Mouse (Mus musculus) forebrain, postnatal 0 days (tissue): ENCODE results near the gene Wdr45b. TPM values are rescaled to one million over a fixed set of nuclear protein-coding genes. Genes with fewer than 3 reads are reported as not detected.

Source experiments
- ATAC-seq: fragments of 200-750 bp; cut with Nextera tagmentation; 2 replicates; pipeline ENCODE4 v1.8.0; 2017; ENCODE audit warnings: mild to moderate bottlenecking, moderate library complexity
- DNase-seq: peaks from one replicate; pipeline ENCODE4 v3.0.0-alpha.2; 2015
- H3K27ac ChIP-seq: fragments of 300-500 bp; sonication (generic); 2 replicates; pipeline ENCODE4 v1.5.1; 2014; ENCODE audit warnings: low read depth, mild to moderate bottlenecking, antibody characterized with exemption, low read length, moderate library complexity, mixed read lengths
- H3K27me3 ChIP-seq: fragments of 300-500 bp; sonication (generic); 2 replicates; pipeline ENCODE4 v1.6.1; 2014; ENCODE audit warnings: mild to moderate bottlenecking, low read length, mixed read lengths; ENCODE audit not compliant: insufficient read depth
- H3K36me3 ChIP-seq: fragments of 300-500 bp; sonication (generic); 2 replicates; pipeline ENCODE4 v1.6.1; 2014; ENCODE audit warnings: mild to moderate bottlenecking, moderate library complexity; ENCODE audit not compliant: insufficient read depth
- H3K4me1 ChIP-seq: fragments of 300-500 bp; sonication (generic); 2 replicates; pipeline ENCODE4 v1.6.1; 2014; ENCODE audit warnings: antibody characterized with exemption; ENCODE audit not compliant: insufficient read depth
- H3K4me2 ChIP-seq: fragments of 300-500 bp; sonication (generic); 2 replicates; pipeline ENCODE4 v1.6.1; 2014; ENCODE audit warnings: low read depth, mild to moderate bottlenecking, moderate library complexity
- H3K4me3 ChIP-seq: fragments of 300-500 bp; sonication (generic); 2 replicates; pipeline ENCODE4 v1.5.1; 2014; ENCODE audit warnings: low read depth, low read length, mixed read lengths
- H3K9ac ChIP-seq: fragments of 300-500 bp; sonication (generic); 2 replicates; pipeline ENCODE4 v1.6.1; 2014; ENCODE audit warnings: mild to moderate bottlenecking
- H3K9me3 ChIP-seq: fragments of 300-500 bp; sonication (generic); 2 replicates; pipeline ENCODE4 v1.6.1; 2016; ENCODE audit warnings: low read length
- CTCF ChIP-seq: sonication (generic); IDR thresholded peaks from 2 replicates; pipeline ENCODE4 v1.5.1; 2016; ENCODE audit warnings: antibody characterized with exemption, control low read depth, low read depth
- WGBS: fragments of 180-500 bp; shearing (Covaris S2); extraction: QIAGEN DNeasy Blood & Tissue Kit; methylation state at CpG from one replicate; pipeline ENCODE4 v1.1.7; 2014; 5-methylcytosine and 5-hydroxymethylcytosine counted together
- microRNA-seq, 2 experiments: library from miRNA; unstranded; fragments of <30 nt; microRNA quantifications; one replicate each; pipeline ENCODE4; 2016
- polyA plus RNA-seq: library from polyadenylated mRNA; unstranded; fragments of >200 nt; fragmentation: Nextera tagmentation; extraction: Ambion mirVana; gene quantifications from 2 replicates; pipeline ENCODE4 v1.2.1, GENCODE M21; 2015
- total RNA-seq: library from RNA; depleted of rRNA; stranded (reverse); fragments of >200 nt; gene quantifications from 2 replicates; pipeline ENCODE4 v1.2.3, GENCODE M21; 2014; rRNA removed

The Wdr45b gene
- total and polyA plus RNA-seq, 2 experiments from 2014 or later: 71.6 to 92.6 TPM

GRCm38 (mm10) chr11:121289859-121290258 lies 64.4 kb downstream of the Wdr45b start:
- ATAC-seq (no peak), DNase-seq (peak; percentile 6)
- peak; percentile 31 for TF ChIP-seq CTCF
- Histone ChIP-seq H3K27ac (no peak overlapping the region), H3K27me3 (no peaks in the 10 kb centered on the region), H3K4me3 (no peak overlapping the region), H3K4me2 (no peak overlapping the region), H3K4me1 (no peaks in the 10 kb centered on the region), H3K36me3 (peaks cover 65% of the 10 kb centered on the region), H3K9me3 (no peaks in the 10 kb centered on the region), H3K9ac (no peak overlapping the region)
- 93% methylated on average over 3 of the region's 3 CpGs for WGBS

DNA sequence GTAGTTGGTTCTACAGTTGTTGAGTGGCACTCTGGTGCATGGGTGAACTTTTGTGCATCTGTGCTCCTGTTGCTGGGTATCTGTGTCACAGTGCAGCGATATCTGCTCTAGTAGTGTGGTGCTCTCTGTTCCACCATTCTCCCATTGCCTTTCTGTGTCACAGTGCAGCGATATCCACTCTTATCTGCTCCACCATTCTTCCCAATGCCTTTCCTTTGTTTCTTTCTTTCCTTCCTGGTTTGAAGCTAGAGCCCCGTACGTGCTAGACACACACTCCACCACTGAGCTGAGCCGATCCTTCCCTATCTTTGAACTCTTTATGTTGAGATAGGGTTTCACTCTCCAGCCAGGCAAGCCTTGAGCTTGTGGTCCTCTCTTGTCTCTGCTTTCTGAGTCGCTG lies 71.3 kb downstream of the Wdr45b start:
- no peak for TF ChIP-seq CTCF
- DNase-seq (no peak), ATAC-seq (no peak)
- H3K4me1 ChIP-seq: no peaks in the 10 kb centered on the region
- peaks cover 18% of the 10 kb centered on the region for H3K36me3 ChIP-seq
- H3K4me3 ChIP-seq: no peak overlapping the region
- H3K4me2 ChIP-seq: no peak overlapping the region
- no peak overlapping the region for H3K27ac ChIP-seq
- no peaks in the 10 kb centered on the region for H3K27me3 ChIP-seq
- 75% methylated on average over 6 of the region's 6 CpGs for WGBS
- no peak overlapping the region for H3K9ac ChIP-seq
- H3K9me3 ChIP-seq: no peaks in the 10 kb centered on the region

DNA sequence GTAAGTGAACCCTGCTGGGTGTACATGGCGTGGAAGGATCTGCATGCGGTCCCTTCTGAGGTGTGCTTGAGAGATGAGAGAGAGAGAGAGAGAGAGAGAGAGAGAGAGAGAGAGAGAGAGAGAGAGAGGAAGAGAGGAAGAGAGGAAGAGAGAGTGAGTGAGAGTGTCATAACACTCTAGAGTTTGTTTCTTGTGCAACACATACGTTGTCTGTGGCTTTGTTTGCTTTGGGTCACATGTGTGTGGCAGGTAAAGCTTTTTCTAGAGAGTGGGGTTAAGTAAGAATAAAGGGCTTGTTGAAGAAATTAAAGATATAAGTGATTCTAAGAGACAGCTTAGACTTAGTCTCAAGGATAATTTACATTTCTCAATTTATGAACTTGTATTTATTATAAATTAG lies 76.2 kb downstream of the Wdr45b start:
- H3K4me2 ChIP-seq: no peak overlapping the region
- no peak for TF ChIP-seq CTCF
- H3K9ac ChIP-seq: no peak overlapping the region
- H3K4me3 ChIP-seq: no peak overlapping the region
- no peaks in the 10 kb centered on the region for H3K4me1 ChIP-seq
- WGBS: 88% methylated on average over 3 of the region's 3 CpGs
- H3K9me3 ChIP-seq: no peaks in the 10 kb centered on the region
- no peaks in the 10 kb centered on the region for H3K27me3 ChIP-seq
- DNase-seq (no peak), ATAC-seq (no peak)
- H3K27ac ChIP-seq: no peak overlapping the region
- H3K36me3 ChIP-seq: 0 out of 2 replicates have a peak, but pooled peaks cover 5% of the 10 kb centered on the region

DNA sequence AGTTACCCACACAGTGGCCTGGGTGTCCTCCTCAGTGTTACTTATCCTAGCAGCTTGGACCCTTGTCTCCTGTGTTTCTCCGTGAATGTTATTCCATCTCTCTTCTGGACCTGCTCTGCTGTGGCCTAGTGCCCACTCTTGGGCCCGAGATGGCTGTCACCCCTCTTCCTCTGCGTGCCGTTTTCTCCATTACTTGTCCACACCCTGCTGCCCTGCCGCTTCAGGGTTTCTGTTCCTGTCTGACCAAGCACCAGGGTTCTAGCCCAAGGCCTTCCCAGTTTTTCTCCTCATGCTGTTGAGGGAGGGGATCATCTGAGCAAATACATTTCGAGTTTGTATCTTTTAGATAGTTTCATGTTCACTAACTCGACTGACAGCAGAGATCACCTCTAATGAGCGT lies 76.7 kb downstream of the Wdr45b start:
- 90% methylated on average over 8 of the region's 8 CpGs for WGBS
- no peak overlapping the region for H3K27ac ChIP-seq
- TF ChIP-seq CTCF: no peak
- no peaks in the 10 kb centered on the region for H3K9me3 ChIP-seq
- 0 out of 2 replicates have a peak, but pooled peaks cover 5% of the 10 kb centered on the region for H3K36me3 ChIP-seq
- DNase-seq (no peak), ATAC-seq (no peak)
- no peak overlapping the region for H3K4me2 ChIP-seq
- H3K27me3 ChIP-seq: no peaks in the 10 kb centered on the region
- H3K4me3 ChIP-seq: no peak overlapping the region
- no peaks in the 10 kb centered on the region for H3K4me1 ChIP-seq
- H3K9ac ChIP-seq: no peak overlapping the region

Small RNAs within 50 kb of the gene (microRNA-seq; reads per million reads assigned to microRNA genes)
- gene Mir7236: 0.39 to 0.49 reads per million in 2 experiments

Other genes with a start within 250 kb of the Wdr45b start
- gene Tex19.2, start 235.8 kb downstream of the Wdr45b start, total RNA-seq: not detected in 2 replicates
- not detected in 2 replicates for gene Tex19.2, start 235.8 kb downstream of the Wdr45b start, polyA plus RNA-seq
- gene Tex19.1, start 208.3 kb downstream of the Wdr45b start, total RNA-seq: not detected in 2 replicates
- gene Tex19.1, start 208.3 kb downstream of the Wdr45b start, polyA plus RNA-seq: not detected in 2 replicates
- 0.33 and 1.1 TPM in 2 replicates for gene Uts2r, start 194.2 kb downstream of the Wdr45b start, total RNA-seq
- 0.43 and 0.77 TPM in 2 replicates for gene Uts2r, start 194.2 kb downstream of the Wdr45b start, polyA plus RNA-seq
- gene Hexdc, start 150.0 kb downstream of the Wdr45b start, total RNA-seq: 64.9 and 77.0 TPM in 2 replicates
- gene Hexdc, start 150.0 kb downstream of the Wdr45b start, polyA plus RNA-seq: 19.8 and 24.1 TPM in 2 replicates
- gene Ogfod3, start 149.7 kb downstream of the Wdr45b start, total RNA-seq: 7.1 and 9.0 TPM in 2 replicates
- 16.8 and 21.4 TPM in 2 replicates for gene Ogfod3, start 149.7 kb downstream of the Wdr45b start, polyA plus RNA-seq
- 28.0 and 29.1 TPM in 2 replicates for gene Cybc1, start 125.1 kb downstream of the Wdr45b start, total RNA-seq
- 19.7 TPM in 2 replicates for gene Cybc1, start 125.1 kb downstream of the Wdr45b start, polyA plus RNA-seq
- gene Narf, start 117.2 kb downstream of the Wdr45b start, total RNA-seq: 73.1 and 135 TPM in 2 replicates
- 39.0 and 42.9 TPM in 2 replicates for gene Narf, start 117.2 kb downstream of the Wdr45b start, polyA plus RNA-seq
- 62.9 and 73.1 TPM in 2 replicates for gene Foxk2, start 94.5 kb downstream of the Wdr45b start, total RNA-seq
- gene Foxk2, start 94.5 kb downstream of the Wdr45b start, polyA plus RNA-seq: 14.2 and 16.5 TPM in 2 replicates
- 19.5 and 19.7 TPM in 2 replicates for gene Rab40b, start 33.8 kb upstream of the Wdr45b start, total RNA-seq
- 16.4 and 22.3 TPM in 2 replicates for gene Rab40b, start 33.8 kb upstream of the Wdr45b start, polyA plus RNA-seq
- gene Fn3krp, start 67.0 kb upstream of the Wdr45b start, total RNA-seq: 19.0 and 19.7 TPM in 2 replicates
- 7.0 and 8.2 TPM in 2 replicates for gene Fn3krp, start 67.0 kb upstream of the Wdr45b start, polyA plus RNA-seq
- 2.9 and 3.3 TPM in 2 replicates for gene Fn3k, start 80.5 kb upstream of the Wdr45b start, total RNA-seq
- 2.8 and 3.1 TPM in 2 replicates for gene Fn3k, start 80.5 kb upstream of the Wdr45b start, polyA plus RNA-seq
- 75.3 and 90.8 TPM in 2 replicates for gene Tbcd, start 97.5 kb upstream of the Wdr45b start, total RNA-seq
- gene Tbcd, start 97.5 kb upstream of the Wdr45b start, polyA plus RNA-seq: 49.3 and 56.5 TPM in 2 replicates
- 0.08 and 0.14 TPM in 2 replicates for gene Zfp750, start 164.9 kb upstream of the Wdr45b start, total RNA-seq
- 0.05 and 0.18 TPM in 2 replicates for gene Zfp750, start 164.9 kb upstream of the Wdr45b start, polyA plus RNA-seq